Mouse (Mus musculus): ENCODE measurements around the gene Trim67. TPM values are rescaled to one million over a fixed set of nuclear protein-coding genes. Genes with fewer than 3 reads are reported as not detected.
"Not testable (repeated sequence)": the region's sequence is repeated elsewhere in the genome, so short reads cannot be mapped to it uniquely, and the experiment has no call there.

The Trim67 gene
- polyA plus RNA-seq, 1 experiment from 2014 or later, result 0.33 TPM

GRCm38 (mm10) chr8:124831531-124831930 lies 38.6 kb downstream of the Trim67 start:
- in situ Hi-C loops (cut with MboI; ENCODE audit: low pct_unique_long_range_greater_than_20kb), result no loop called here
- DNase-seq (ENCODE audit: low read depth, low spot score) (no peak), ATAC-seq (no peak)
- ChIA-PET CTCF (interaction anchor here (0.8 kb wide), 1 partner anchor 73 kb away, joined by 3 read pairs; no protein-coding TSS in a partner anchor), POLR2A (no interaction called here)
- no peak for TF ChIP-seq CTCF (IDR thresholded peaks at IDR 0.05)
- H3K27me3 ChIP-seq, result no peaks in the 10 kb centered on the region

- no peaks in the 10 kb centered on the region for H3K27me3 ChIP-seq
- CTCF ChIA-PET, result no interaction called here
- ATAC-seq (no peak), DNase-seq (ENCODE audit: low read depth, low spot score) (no peak)
- in situ Hi-C loops (cut with MboI; ENCODE audit: low pct_unique_long_range_greater_than_20kb), result no loop called here
- TF ChIP-seq CTCF (IDR thresholded peaks at IDR 0.05), result no peak
- POLR2A ChIA-PET, result no interaction called here
Observed at GRCm38 (mm10) chr8:124831941-124832340, 39.0 kb downstream of the Trim67 start.

- CTCF ChIA-PET, result interaction anchor here (0.9 to 1.6 kb wide), 6 partner anchors 8 to 94 kb away, joined by 3 to 6 read pairs (median 3); no protein-coding TSS in a partner anchor
- TF ChIP-seq CTCF (IDR thresholded peaks at IDR 0.05), result no peak
- in situ Hi-C loops (cut with MboI; ENCODE audit: low pct_unique_long_range_greater_than_20kb), result no loop called here
- no peaks in the 10 kb centered on the region for H3K27me3 ChIP-seq
- peak; percentile 19 for DNase-seq (ENCODE audit: low read depth, low spot score)
- POLR2A ChIA-PET, result interaction anchor here (0.7 to 1.8 kb wide), 2 partner anchors 10 to 190 kb away, joined by 3 to 4 read pairs; no protein-coding TSS in a partner anchor
- ATAC-seq, result peak; percentile 70
Observed at GRCm38 (mm10) chr8:124833430-124834205, 40.7 kb downstream of the Trim67 start.

- POLR2A ChIA-PET, result interaction anchor here (1.8 kb wide), 1 partner anchor 27 kb away, joined by 6 read pairs; the partner anchor contains the start of genes 2810004N23Rik and Gnpat
- no peaks in the 10 kb centered on the region for H3K27me3 ChIP-seq
- in situ Hi-C loops (cut with MboI; ENCODE audit: low pct_unique_long_range_greater_than_20kb), result no loop called here
- DNase-seq (ENCODE audit: low read depth, low spot score), result no peak
- CTCF ChIA-PET, result interaction anchor here (1.1 to 2.2 kb wide), 3 partner anchors 9 to 97 kb away, joined by 3 to 6 read pairs (median 5); no protein-coding TSS in a partner anchor
- ATAC-seq, result no peak
- TF ChIP-seq CTCF (IDR thresholded peaks at IDR 0.05), result no peak
Observed at GRCm38 (mm10) chr8:124835848-124836247, 43.0 kb downstream of the Trim67 start.

GRCm38 (mm10) chr8:124836273-124836672 lies 43.4 kb downstream of the Trim67 start:
- CTCF ChIA-PET, result interaction anchor here (1.1 to 2.2 kb wide), 4 partner anchors 9 to 97 kb away, joined by 3 to 6 read pairs (median 6); partner anchors contain the start of genes 2810004N23Rik and Gnpat
- DNase-seq (ENCODE audit: low read depth, low spot score) (no peak), ATAC-seq (no peak)
- in situ Hi-C loops (cut with MboI; ENCODE audit: low pct_unique_long_range_greater_than_20kb), result no loop called here
- H3K27me3 ChIP-seq, result no peaks in the 10 kb centered on the region
- POLR2A ChIA-PET, result interaction anchor here (1.0 to 1.8 kb wide), 2 partner anchors 27 to 28 kb away, joined by 6 read pairs; partner anchors contain the start of genes 2810004N23Rik and Gnpat
- TF ChIP-seq CTCF (IDR thresholded peaks at IDR 0.05), result no peak

GRCm38 (mm10) chr8:124836907-124837306 lies 44.0 kb downstream of the Trim67 start:
- ChIA-PET CTCF (interaction anchor here (1.0 to 2.2 kb wide), 3 partner anchors 9 to 25 kb away, joined by 3 to 6 read pairs (median 5); partner anchors contain the start of genes 2810004N23Rik and Gnpat), POLR2A (interaction anchor here (1.0 to 1.8 kb wide), 2 partner anchors 26 to 28 kb away, joined by 6 read pairs; partner anchors contain the start of genes 2810004N23Rik and Gnpat)
- in situ Hi-C loops (cut with MboI; ENCODE audit: low pct_unique_long_range_greater_than_20kb), result no loop called here
- ATAC-seq (no peak), DNase-seq (ENCODE audit: low read depth, low spot score) (no peak)
- no peak for TF ChIP-seq CTCF (IDR thresholded peaks at IDR 0.05)
- H3K27me3 ChIP-seq, result no peaks in the 10 kb centered on the region

- ChIA-PET POLR2A (no interaction called here), CTCF (interaction anchor here (1.0 to 2.2 kb wide), 2 partner anchors 10 to 24 kb away, joined by 3 to 6 read pairs; partner anchors contain the start of genes 2810004N23Rik and Gnpat)
- in situ Hi-C loops (cut with MboI; ENCODE audit: low pct_unique_long_range_greater_than_20kb), result no loop called here
- no peaks in the 10 kb centered on the region for H3K27me3 ChIP-seq
- no peak for TF ChIP-seq CTCF (IDR thresholded peaks at IDR 0.05)
- ATAC-seq (no peak), DNase-seq (ENCODE audit: low read depth, low spot score) (no peak)
Observed at GRCm38 (mm10) chr8:124837956-124838355, 45.1 kb downstream of the Trim67 start.

- TF ChIP-seq CTCF (IDR thresholded peaks at IDR 0.05), result no peak
- ATAC-seq, result no peak
- no peaks in the 10 kb centered on the region for H3K27me3 ChIP-seq
- ChIA-PET POLR2A (no interaction called here), CTCF (no interaction called here)
- in situ Hi-C loops (cut with MboI; ENCODE audit: low pct_unique_long_range_greater_than_20kb), result no loop called here
- no peak for DNase-seq (ENCODE audit: low read depth, low spot score)
Observed at GRCm38 (mm10) chr8:124839371-124839770, 46.5 kb downstream of the Trim67 start.

GRCm38 (mm10) chr8:124840900-124841299 lies 48.0 kb downstream of the Trim67 start:
- in situ Hi-C loops (cut with MboI; ENCODE audit: low pct_unique_long_range_greater_than_20kb), result no loop called here
- H3K27me3 ChIP-seq, result no peaks in the 10 kb centered on the region
- ATAC-seq (no peak), DNase-seq (ENCODE audit: low read depth, low spot score) (no peak)
- ChIA-PET POLR2A (interaction anchor here (0.6 to 1.3 kb wide), 2 partner anchors 15 to 21 kb away, joined by 3 to 5 read pairs; no protein-coding TSS in a partner anchor), CTCF (no interaction called here)
- TF ChIP-seq CTCF (IDR thresholded peaks at IDR 0.05), result no peak

- no peak for TF ChIP-seq CTCF (IDR thresholded peaks at IDR 0.05)
- in situ Hi-C loops (cut with MboI; ENCODE audit: low pct_unique_long_range_greater_than_20kb), result no loop called here
- DNase-seq (ENCODE audit: low read depth, low spot score) (no peak), ATAC-seq (no peak)
- ChIA-PET POLR2A (interaction anchor here (0.7 to 1.3 kb wide), 2 partner anchors 20 to 826 kb away, joined by 3 read pairs; no protein-coding TSS in a partner anchor), CTCF (interaction anchor here (1.3 kb wide), 1 partner anchor 20 kb away, joined by 3 read pairs; no protein-coding TSS in a partner anchor)
- no peaks in the 10 kb centered on the region for H3K27me3 ChIP-seq
Observed at GRCm38 (mm10) chr8:124841775-124842174, 48.9 kb downstream of the Trim67 start.

- ATAC-seq; DNase-seq (ENCODE audit: low read depth, low spot score); H3K27me3 ChIP-seq; in situ Hi-C loops (cut with MboI; ENCODE audit: low pct_unique_long_range_greater_than_20kb): not testable (repeated sequence)
- ChIA-PET CTCF (interaction anchor here (1.0 to 1.3 kb wide), 3 partner anchors 10 to 32 kb away, joined by 3 read pairs; no protein-coding TSS in a partner anchor), POLR2A (interaction anchor here (0.6 kb wide), 1 partner anchor 908 kb away, joined by 9 read pairs; no protein-coding TSS in a partner anchor)
Observed at GRCm38 (mm10) chr8:124842929-124843328, 50.0 kb downstream of the Trim67 start.
